Mouse (Mus musculus): ENCODE measurements around the gene Pacs1. TPM values are rescaled to one million over a fixed set of nuclear protein-coding genes. Genes with fewer than 3 reads are reported as not detected.
"Not testable (repeated sequence)": the region's sequence is repeated elsewhere in the genome, so short reads cannot be mapped to it uniquely, and the experiment has no call there.

Gene Pacs1
- polyA plus RNA-seq, 1 experiment from 2014 or later, result 15.5 TPM

- peaks cover 11% of the 10 kb centered on the region for H3K36me3 ChIP-seq (ENCODE audit: control insufficient read depth, insufficient read depth)
- H3K9me3 ChIP-seq (replicated peaks; ENCODE audit: control insufficient read depth, low read length), result no peaks in the 10 kb centered on the region
- WGBS, result 1% methylated on average over 27 of the region's 30 CpGs
- H3K4me3 ChIP-seq (ENCODE audit: low read length), result peak overlapping the region; percentile 98
- peaks cover 32% of the 10 kb centered on the region for H3K4me1 ChIP-seq (ENCODE audit: control insufficient read depth, insufficient read depth, low read length)
- H3K9ac ChIP-seq (ENCODE audit: low read length), result peak overlapping the region; percentile 96
- no peaks in the 10 kb centered on the region for H3K27me3 ChIP-seq (ENCODE audit: control insufficient read depth, insufficient read depth, low read length)
- H3K27ac ChIP-seq (ENCODE audit: low read length), result peak overlapping the region; percentile 95
- H3K4me2 ChIP-seq (ENCODE audit: low read depth, low read length), result peak overlapping the region; percentile 94
- ATAC-seq (replicated peaks; ENCODE audit: extremely low read depth, insufficient read depth, low FRiP score), result peak; percentile 25
Observed at GRCm38 (mm10) chr19:5272326-5272795, 558 bp downstream of the Pacs1 start.

DNA sequence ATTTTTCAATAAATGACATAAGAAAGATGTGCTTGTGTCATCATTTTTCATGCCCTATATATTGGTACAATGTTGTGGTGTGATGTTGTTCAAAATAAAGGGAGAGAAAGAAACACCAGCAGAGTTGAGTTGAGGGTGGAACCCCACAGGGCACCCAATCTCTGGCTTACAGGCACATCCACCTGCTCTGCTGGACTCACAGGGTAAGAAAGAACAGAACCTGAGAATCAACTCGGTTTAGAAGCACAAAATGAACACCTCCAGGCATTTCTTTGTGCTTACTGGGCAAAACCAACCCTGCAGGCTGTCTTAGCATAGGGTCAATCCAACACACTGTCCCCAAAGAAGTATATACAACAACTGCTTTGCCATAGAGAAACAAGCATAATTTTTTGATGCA, 1.5 kb downstream of the Pacs1 start:
- ATAC-seq (replicated peaks; ENCODE audit: extremely low read depth, insufficient read depth, low FRiP score), result no peak
- peak overlapping the region; percentile 94 for H3K4me2 ChIP-seq (ENCODE audit: low read depth, low read length)
- H3K27me3 ChIP-seq (ENCODE audit: control insufficient read depth, insufficient read depth, low read length), result no peaks in the 10 kb centered on the region
- no peaks in the 10 kb centered on the region for H3K9me3 ChIP-seq (replicated peaks; ENCODE audit: control insufficient read depth, low read length)
- H3K36me3 ChIP-seq (ENCODE audit: control insufficient read depth, insufficient read depth), result peaks cover 8% of the 10 kb centered on the region
- no peak overlapping the region for H3K9ac ChIP-seq (ENCODE audit: low read length)
- no peak overlapping the region for H3K27ac ChIP-seq (ENCODE audit: low read length)
- H3K4me1 ChIP-seq (ENCODE audit: control insufficient read depth, insufficient read depth, low read length), result peaks cover 32% of the 10 kb centered on the region
- H3K4me3 ChIP-seq (ENCODE audit: low read length), result peak overlapping the region; percentile 98
- 50% methylated on average over 1 of the region's 1 CpGs for WGBS

GRCm38 (mm10) chr19:5269392-5269791, 3.5 kb downstream of the Pacs1 start:
- ATAC-seq (replicated peaks; ENCODE audit: extremely low read depth, insufficient read depth, low FRiP score), result no peak
- Histone ChIP-seq H3K4me3 (ENCODE audit: low read length) (no peak overlapping the region), H3K36me3 (ENCODE audit: control insufficient read depth, insufficient read depth) (peaks cover 3% of the 10 kb centered on the region; the same call in 1 of the 2 replicates), H3K27me3 (ENCODE audit: control insufficient read depth, insufficient read depth, low read length) (no peaks in the 10 kb centered on the region), H3K4me1 (ENCODE audit: control insufficient read depth, insufficient read depth, low read length) (peaks cover 28% of the 10 kb centered on the region), H3K9me3 (replicated peaks; ENCODE audit: control insufficient read depth, low read length) (no peaks in the 10 kb centered on the region), H3K27ac (ENCODE audit: low read length) (no peak overlapping the region), H3K9ac (ENCODE audit: low read length) (no peak overlapping the region), H3K4me2 (ENCODE audit: low read depth, low read length) (no peak overlapping the region)
- 43% methylated on average over 5 of the region's 5 CpGs for WGBS

- H3K36me3 ChIP-seq (ENCODE audit: control insufficient read depth, insufficient read depth), result no peaks in the 10 kb centered on the region; the same call in 1 of the 2 replicates
- no peak for ATAC-seq (replicated peaks; ENCODE audit: extremely low read depth, insufficient read depth, low FRiP score)
- H3K9ac ChIP-seq (ENCODE audit: low read length), result no peak overlapping the region
- peaks cover 22% of the 10 kb centered on the region for H3K4me1 ChIP-seq (ENCODE audit: control insufficient read depth, insufficient read depth, low read length)
- H3K9me3 ChIP-seq (replicated peaks; ENCODE audit: control insufficient read depth, low read length), result no peaks in the 10 kb centered on the region
- H3K27ac ChIP-seq (ENCODE audit: low read length), result no peak overlapping the region
- H3K27me3 ChIP-seq (ENCODE audit: control insufficient read depth, insufficient read depth, low read length), result no peaks in the 10 kb centered on the region
- 78% methylated on average over 3 of the region's 3 CpGs for WGBS
- H3K4me2 ChIP-seq (ENCODE audit: low read depth, low read length), result no peak overlapping the region
- H3K4me3 ChIP-seq (ENCODE audit: low read length), result no peak overlapping the region
Observed at GRCm38 (mm10) chr19:5268875-5269274, 4.0 kb downstream of the Pacs1 start.

- ATAC-seq (replicated peaks; ENCODE audit: extremely low read depth, insufficient read depth, low FRiP score), result no peak
- Histone ChIP-seq H3K27me3 (ENCODE audit: control insufficient read depth, insufficient read depth, low read length) (no peaks in the 10 kb centered on the region), H3K36me3 (ENCODE audit: control insufficient read depth, insufficient read depth) (no peaks in the 10 kb centered on the region), H3K4me2 (ENCODE audit: low read depth, low read length) (no peak overlapping the region), H3K9ac (ENCODE audit: low read length) (no peak overlapping the region), H3K9me3 (replicated peaks; ENCODE audit: control insufficient read depth, low read length) (no peaks in the 10 kb centered on the region), H3K4me1 (ENCODE audit: control insufficient read depth, insufficient read depth, low read length) (peaks cover 16% of the 10 kb centered on the region), H3K4me3 (ENCODE audit: low read length) (no peak overlapping the region), H3K27ac (ENCODE audit: low read length) (no peak overlapping the region)
Observed at GRCm38 (mm10) chr19:5268017-5268416, 4.9 kb downstream of the Pacs1 start.

DNA sequence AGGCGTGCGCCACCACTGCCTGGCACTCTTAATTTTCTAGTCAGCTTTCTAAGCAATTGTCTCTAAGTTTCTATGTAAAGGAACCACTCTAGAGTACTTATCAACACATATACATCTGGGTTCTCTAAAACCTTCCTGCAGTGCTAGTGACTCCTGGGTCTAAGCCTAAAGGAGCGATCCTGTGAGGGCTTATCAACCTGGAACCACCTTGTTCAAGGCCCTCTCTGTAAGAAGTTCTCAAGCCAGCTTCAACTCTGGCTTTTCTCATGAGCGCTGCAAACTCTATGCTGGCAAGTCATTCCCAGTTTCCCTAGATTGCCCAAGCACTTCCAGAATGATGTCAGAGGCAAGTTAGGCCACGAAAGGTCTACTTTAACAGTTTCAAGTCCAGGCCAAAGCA, 5.9 kb downstream of the Pacs1 start:
- H3K4me3 ChIP-seq (ENCODE audit: low read length), result no peak overlapping the region
- H3K4me2 ChIP-seq (ENCODE audit: low read depth, low read length), result no peak overlapping the region
- H3K36me3 ChIP-seq (ENCODE audit: control insufficient read depth, insufficient read depth), result no peaks in the 10 kb centered on the region
- no peak overlapping the region for H3K27ac ChIP-seq (ENCODE audit: low read length)
- 87% methylated on average over 5 of the region's 5 CpGs for WGBS
- H3K9me3 ChIP-seq (replicated peaks; ENCODE audit: control insufficient read depth, low read length), result no peaks in the 10 kb centered on the region
- H3K27me3 ChIP-seq (ENCODE audit: control insufficient read depth, insufficient read depth, low read length), result no peaks in the 10 kb centered on the region
- ATAC-seq (replicated peaks; ENCODE audit: extremely low read depth, insufficient read depth, low FRiP score), result no peak
- H3K4me1 ChIP-seq (ENCODE audit: control insufficient read depth, insufficient read depth, low read length), result peaks cover 14% of the 10 kb centered on the region
- no peak overlapping the region for H3K9ac ChIP-seq (ENCODE audit: low read length)

- ATAC-seq (replicated peaks; ENCODE audit: extremely low read depth, insufficient read depth, low FRiP score), result no peak
- peaks cover 9% of the 10 kb centered on the region for H3K4me1 ChIP-seq (ENCODE audit: control insufficient read depth, insufficient read depth, low read length)
- H3K27ac ChIP-seq (ENCODE audit: low read length), result no peak overlapping the region
- no peaks in the 10 kb centered on the region for H3K9me3 ChIP-seq (replicated peaks; ENCODE audit: control insufficient read depth, low read length)
- H3K36me3 ChIP-seq (ENCODE audit: control insufficient read depth, insufficient read depth), result no peaks in the 10 kb centered on the region
- H3K27me3 ChIP-seq (ENCODE audit: control insufficient read depth, insufficient read depth, low read length), result no peaks in the 10 kb centered on the region
- H3K4me3 ChIP-seq (ENCODE audit: low read length), result no peak overlapping the region
- no peak overlapping the region for H3K4me2 ChIP-seq (ENCODE audit: low read depth, low read length)
- H3K9ac ChIP-seq (ENCODE audit: low read length), result no peak overlapping the region
- 50% methylated on average over 3 of the region's 3 CpGs for WGBS
Observed at GRCm38 (mm10) chr19:5257140-5257539, 15.8 kb downstream of the Pacs1 start.

DNA sequence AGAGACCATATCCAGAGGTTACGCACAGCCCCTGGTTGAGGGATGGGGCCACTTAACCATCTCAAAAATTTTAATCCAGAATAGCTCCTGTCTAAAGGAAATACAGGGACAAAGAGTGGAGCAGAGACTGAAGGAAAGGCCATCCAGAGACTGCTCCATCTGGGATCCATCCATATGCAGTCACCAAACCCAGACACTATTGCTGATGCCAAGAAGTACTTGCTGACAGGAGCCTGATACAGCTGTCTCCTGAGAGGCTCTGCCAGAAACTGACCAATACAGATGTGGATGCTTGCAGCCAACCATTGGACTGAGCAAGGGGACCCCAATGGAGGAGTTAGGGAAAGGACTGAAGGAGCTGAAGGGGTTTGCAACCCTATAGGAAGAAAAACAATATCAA, 35.9 kb downstream of the Pacs1 start:
- H3K9ac ChIP-seq (ENCODE audit: low read length), result not testable (repeated sequence)

GRCm38 (mm10) chr19:5232696-5233095, 40.2 kb downstream of the Pacs1 start:
- no peaks in the 10 kb centered on the region for H3K9me3 ChIP-seq (replicated peaks; ENCODE audit: control insufficient read depth, low read length)
- WGBS, result 92% methylated on average over 4 of the region's 4 CpGs
- H3K27me3 ChIP-seq (ENCODE audit: control insufficient read depth, insufficient read depth, low read length), result no peaks in the 10 kb centered on the region
- ATAC-seq (replicated peaks; ENCODE audit: extremely low read depth, insufficient read depth, low FRiP score), result no peak
- no peak overlapping the region for H3K9ac ChIP-seq (ENCODE audit: low read length)
- no peaks in the 10 kb centered on the region for H3K4me1 ChIP-seq (ENCODE audit: control insufficient read depth, insufficient read depth, low read length)
- no peak overlapping the region for H3K27ac ChIP-seq (ENCODE audit: low read length)
- no peaks in the 10 kb centered on the region for H3K36me3 ChIP-seq (ENCODE audit: control insufficient read depth, insufficient read depth)
- H3K4me3 ChIP-seq (ENCODE audit: low read length), result no peak overlapping the region
- no peak overlapping the region for H3K4me2 ChIP-seq (ENCODE audit: low read depth, low read length)

More for the DNA sequence above, 35.9 kb downstream of the Pacs1 start:
- H3K4me1 ChIP-seq (ENCODE audit: control insufficient read depth, insufficient read depth, low read length); H3K27ac ChIP-seq (ENCODE audit: low read length); H3K4me3 ChIP-seq (ENCODE audit: low read length); H3K27me3 ChIP-seq (ENCODE audit: control insufficient read depth, insufficient read depth, low read length); H3K4me2 ChIP-seq (ENCODE audit: low read depth, low read length); H3K36me3 ChIP-seq (ENCODE audit: control insufficient read depth, insufficient read depth); ATAC-seq (replicated peaks; ENCODE audit: extremely low read depth, insufficient read depth, low FRiP score); H3K9me3 ChIP-seq (replicated peaks; ENCODE audit: control insufficient read depth, low read length): not testable (repeated sequence)
- WGBS, result 83% methylated on average over 1 of the region's 1 CpGs

All from heart, embryonic 16.5 days (tissue).